Mouse (Mus musculus) left cerebral cortex, postnatal 14 days (tissue): Measurements from ENCODE around the gene Kirrel3. TPM values are rescaled to one million over a fixed set of nuclear protein-coding genes. Genes with fewer than 3 reads are reported as not detected.

Experiments used
- DNase-seq, 2 experiments: peaks; one replicate each; pipeline ENCODE4 v3.0.0; 2021 to 2022; ENCODE audit warnings: low spot score in 2 of 2, mixed read lengths in 1 of 2
- intact Hi-C: fragments of 180-260 bp; cut with DNase I; formaldehyde crosslinking; loops from one replicate; pipeline ENCODE4 v1.15.1; 2025
- total RNA-seq, 2 experiments: library from RNA; stranded (reverse); gene quantifications; 2 replicates each; pipeline ENCODE4 v1.2.3; 2021

Gene Kirrel3
- total RNA-seq, 2 experiments from 2014 or later, result 72.5 to 75.9 TPM

DNA sequence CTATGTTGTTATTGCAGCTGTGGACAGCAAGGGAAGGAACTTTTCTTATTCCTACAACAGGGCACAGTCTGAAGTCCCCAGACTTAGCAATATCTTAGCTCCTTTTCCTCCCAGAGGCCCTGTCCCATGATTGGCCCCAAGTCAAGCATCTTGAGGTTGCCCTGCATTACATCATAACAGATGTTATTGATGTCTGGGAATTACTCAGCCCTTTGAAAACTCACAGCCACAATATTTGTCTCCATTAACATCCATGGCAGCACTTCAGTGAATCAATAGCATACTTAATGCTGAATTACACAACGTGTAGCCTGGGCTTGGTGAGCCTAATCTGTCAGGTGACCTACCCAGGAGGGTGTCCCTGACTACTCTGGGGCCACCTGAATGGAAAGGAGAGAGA, 360.7 kb downstream of the Kirrel3 start:
- intact Hi-C loops, result no loop called here
- DNase-seq, result no peak

- intact Hi-C loops, result no loop called here
- DNase-seq, result peak; percentile 24 to 28
Observed at GRCm38 (mm10) chr9:34847664-34848063, 362.0 kb downstream of the Kirrel3 start.

- intact Hi-C loops, result no loop called here
- no peak for DNase-seq
Observed at GRCm38 (mm10) chr9:34851136-34851535, 365.4 kb downstream of the Kirrel3 start.

DNA sequence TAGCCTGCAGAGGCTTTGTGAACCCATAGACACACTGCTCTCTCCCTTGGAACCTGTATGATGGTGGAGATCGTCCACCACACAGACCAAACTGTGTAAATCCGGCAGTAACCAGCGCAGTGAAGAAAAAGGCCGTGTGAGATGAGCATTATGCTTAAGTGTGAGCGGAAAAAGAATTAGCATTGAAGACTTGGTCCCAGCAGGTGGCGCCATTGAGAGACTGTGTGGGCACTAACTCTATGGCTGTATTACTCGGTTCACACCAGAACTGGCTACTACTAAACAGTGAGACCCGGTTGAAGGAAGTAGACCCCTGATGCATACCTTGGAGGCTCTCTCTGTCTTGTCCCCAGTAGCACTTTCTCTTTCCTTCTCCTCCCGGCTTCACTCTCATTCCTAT, 371.9 kb downstream of the Kirrel3 start:
- DNase-seq, result no peak
- intact Hi-C loops, result no loop called here

DNA sequence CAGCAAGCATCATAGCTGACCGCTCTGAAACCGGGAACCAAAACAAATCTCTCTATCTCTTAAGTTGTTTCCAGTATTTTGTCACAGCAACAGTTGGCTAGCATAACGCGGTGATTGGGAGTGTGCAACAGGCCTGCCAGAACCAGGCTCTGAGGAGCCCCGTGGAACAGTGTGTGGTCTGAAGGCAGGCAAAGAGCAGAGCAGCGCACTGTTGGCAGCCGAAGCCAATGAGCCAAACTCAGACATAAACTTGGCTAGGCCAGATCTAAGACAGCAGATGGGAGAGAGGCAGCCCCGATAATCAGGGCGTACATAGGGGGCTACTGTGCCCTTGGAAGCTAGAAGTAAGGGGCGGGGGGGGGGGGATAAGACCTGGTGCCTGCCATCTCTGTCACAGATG, 372.4 kb downstream of the Kirrel3 start:
- intact Hi-C loops, result no loop called here
- DNase-seq, result no peak

DNA sequence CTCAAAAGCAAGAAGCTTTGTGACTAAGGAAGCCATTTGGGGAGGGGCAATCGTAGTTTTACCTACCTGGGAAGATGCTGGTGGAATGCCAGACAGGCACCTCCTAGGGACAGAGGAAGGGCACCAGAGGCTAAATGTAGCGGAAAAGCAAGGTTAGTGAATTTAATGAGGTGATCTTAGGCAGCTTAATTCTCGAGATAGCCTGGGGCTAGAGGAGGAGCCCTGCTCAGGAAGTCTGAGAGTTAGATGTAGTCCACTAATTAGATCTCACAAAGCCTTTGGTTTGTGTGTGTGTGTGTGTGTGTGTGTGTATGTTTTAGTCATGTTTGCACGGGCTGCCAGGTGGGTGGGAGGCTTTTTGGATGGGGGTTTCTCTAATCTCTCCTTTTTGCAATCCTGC, 375.2 kb downstream of the Kirrel3 start:
- intact Hi-C loops, result loop anchor here (5.0 kb wide), 1 partner anchor 364 kb away; no protein-coding TSS in a partner anchor
- DNase-seq, result no peak

DNA sequence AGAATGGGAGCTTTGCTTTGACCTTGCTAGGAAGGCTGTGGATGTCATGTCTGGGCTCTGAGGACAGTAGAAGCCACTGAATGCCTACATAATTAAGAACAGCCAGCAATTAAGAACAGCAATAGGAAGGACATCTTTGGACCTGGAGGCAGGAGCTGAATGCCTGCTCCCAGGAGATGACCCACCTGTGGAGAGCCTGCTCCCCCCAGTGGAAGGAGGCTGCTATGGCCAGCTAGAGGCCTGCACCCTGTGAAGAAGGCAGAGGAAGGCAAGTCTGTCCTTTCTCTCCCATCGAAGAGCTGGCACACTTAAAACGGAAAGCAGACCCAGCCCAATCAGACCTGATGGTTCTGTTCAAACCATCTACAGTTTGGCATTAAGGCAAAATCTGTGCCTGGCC, 376.1 kb downstream of the Kirrel3 start:
- intact Hi-C loops, result loop anchor here (5.0 kb wide), 1 partner anchor 364 kb away; no protein-coding TSS in a partner anchor
- DNase-seq, result peak; percentile 49 to 71

DNA sequence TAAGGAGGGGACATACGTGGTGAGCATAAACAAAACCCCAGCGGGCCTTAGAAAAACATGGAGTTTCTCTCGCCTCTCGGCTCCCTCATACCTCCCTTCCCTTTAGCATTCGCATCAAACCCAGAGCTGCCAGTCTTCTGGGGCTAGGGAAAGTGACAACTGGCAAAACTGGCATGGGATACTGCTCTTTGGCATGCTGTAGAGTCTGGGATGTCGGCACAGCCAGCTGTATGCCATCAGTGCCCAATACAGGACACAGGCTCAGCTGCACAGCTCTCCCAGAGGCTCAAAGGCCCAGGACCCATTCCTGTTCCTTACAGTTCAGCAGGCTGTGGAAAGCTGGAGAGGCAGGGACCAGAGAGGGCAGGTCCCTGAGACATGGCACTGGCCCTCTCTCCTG, 379.9 kb downstream of the Kirrel3 start:
- intact Hi-C loops, result no loop called here
- no peak for DNase-seq

- intact Hi-C loops, result no loop called here
- DNase-seq, result no peak
Observed at GRCm38 (mm10) chr9:34871316-34871966, 385.7 kb downstream of the Kirrel3 start.

DNA sequence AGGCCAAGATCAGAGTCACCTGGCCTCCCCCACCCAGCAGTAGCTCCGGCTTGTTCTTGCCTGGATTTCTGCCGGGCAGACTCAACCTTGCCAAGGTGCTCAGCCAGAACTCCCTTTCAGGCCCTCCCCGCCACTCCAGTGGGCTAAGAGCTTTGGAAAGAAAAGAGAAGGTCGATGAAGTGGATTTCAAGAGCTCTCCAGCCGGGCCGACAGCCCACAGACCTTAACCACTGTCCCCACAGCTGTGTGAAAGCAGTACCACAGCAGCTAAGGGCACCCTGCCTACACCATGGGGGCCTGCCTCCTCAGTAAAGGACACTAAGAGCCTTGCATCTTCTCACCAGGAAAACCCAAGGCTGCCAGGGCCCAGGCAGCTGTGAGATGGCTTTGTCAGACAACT, 389.5 kb downstream of the Kirrel3 start:
- intact Hi-C loops, result no loop called here

DNA sequence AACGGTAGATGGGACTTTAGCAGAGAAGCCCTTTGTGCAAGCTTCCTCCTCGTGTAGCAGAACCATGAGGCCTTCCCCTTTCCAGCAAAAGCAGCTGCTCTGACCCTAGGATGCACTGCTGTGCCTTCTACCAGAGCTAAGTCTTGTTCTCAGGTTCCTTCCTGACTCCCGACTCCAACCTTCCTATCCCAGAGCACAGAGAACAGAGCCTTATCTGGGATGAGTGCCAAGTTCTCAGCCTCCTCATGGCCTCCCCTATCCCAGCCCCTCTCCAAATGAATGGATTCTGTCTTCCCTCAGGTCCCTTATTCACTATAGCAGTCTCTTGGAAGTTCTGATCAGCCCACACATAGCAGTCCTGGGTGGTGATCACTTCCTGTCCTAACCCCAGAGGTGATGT, 391.5 kb downstream of the Kirrel3 start:
- intact Hi-C loops, result no loop called here
- no peak for DNase-seq

More for the DNA sequence above, 389.5 kb downstream of the Kirrel3 start:
- no peak for DNase-seq

GRCm38 (mm10) chr9:34877799-34878198, 392.1 kb downstream of the Kirrel3 start:
- intact Hi-C loops, result no loop called here

GRCm38 (mm10) chr9:34881750-34882149, 396.1 kb downstream of the Kirrel3 start:
- intact Hi-C loops, result loop anchor here (10.0 kb wide), 1 partner anchor 133 kb away; no protein-coding TSS in a partner anchor

More at GRCm38 (mm10) chr9:34877799-34878198, 392.1 kb downstream of the Kirrel3 start:
- DNase-seq, result no peak

DNA sequence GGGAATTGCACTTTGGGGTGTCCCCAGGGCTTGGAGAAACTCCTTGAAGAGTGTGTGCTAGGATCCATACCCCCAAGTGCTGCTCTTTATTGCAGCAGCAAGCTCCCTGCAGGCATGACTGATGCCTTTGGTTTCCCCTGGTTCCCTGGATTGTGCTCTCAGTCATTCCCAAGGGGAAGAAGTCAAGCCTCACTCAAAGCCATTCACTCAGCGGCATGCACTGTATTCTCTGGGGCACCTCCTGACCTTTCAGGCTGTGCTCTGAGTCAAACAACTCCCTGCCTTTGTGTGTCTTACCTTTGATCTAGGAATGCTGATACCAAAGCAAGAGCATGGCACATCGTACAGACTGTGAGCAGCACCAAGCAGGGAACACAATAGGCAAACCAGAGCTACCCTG, 396.5 kb downstream of the Kirrel3 start:
- no peak for DNase-seq
- intact Hi-C loops, result loop anchor here (10.0 kb wide), 1 partner anchor 133 kb away; no protein-coding TSS in a partner anchor

More at GRCm38 (mm10) chr9:34881750-34882149, 396.1 kb downstream of the Kirrel3 start:
- DNase-seq, result peak in 1 of 2 experiments; percentile 33

DNA sequence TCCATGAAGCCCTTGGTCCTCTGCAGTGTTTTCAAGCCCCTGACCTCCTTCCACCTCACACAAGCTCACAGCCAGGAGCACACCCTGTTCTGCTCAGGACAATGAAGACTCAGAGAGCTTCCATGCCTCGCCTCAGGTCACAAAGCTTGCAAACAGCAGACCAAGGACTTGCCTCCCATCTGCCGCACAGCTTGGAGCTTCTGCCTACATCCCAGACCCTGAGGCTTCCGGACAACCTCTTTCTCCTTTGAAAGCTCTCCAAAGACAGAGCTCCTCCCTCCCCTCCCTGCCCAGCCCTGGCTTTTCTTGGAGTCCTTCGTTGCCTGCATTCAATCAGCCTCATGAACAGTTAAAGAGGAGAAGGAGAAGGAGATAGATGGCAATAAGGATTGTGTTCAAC, 397.4 kb downstream of the Kirrel3 start:
- no peak for DNase-seq
- intact Hi-C loops, result loop anchor here (10.0 kb wide), 1 partner anchor 132 kb away; no protein-coding TSS in a partner anchor

DNA sequence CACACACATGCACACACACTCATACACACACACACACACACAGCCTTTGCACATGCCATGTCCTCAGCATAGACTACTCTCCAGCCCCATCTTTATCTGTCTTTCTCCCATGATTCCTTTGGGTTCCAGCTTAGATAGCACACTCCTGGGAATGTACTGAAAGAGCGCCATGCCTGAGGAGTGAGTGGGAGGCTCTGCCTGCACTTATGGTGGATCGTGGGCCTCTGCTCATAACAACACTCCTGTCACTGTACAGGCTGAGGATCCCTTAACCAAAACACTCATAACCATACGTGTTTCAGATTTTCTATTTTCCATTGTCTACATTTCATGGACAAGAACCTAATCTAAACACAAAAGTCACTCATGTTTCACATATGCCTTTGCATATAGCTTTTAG, 398.6 kb downstream of the Kirrel3 start:
- intact Hi-C loops, result loop anchor here (10.0 kb wide), 1 partner anchor 130 kb away; no protein-coding TSS in a partner anchor
- no peak for DNase-seq

- intact Hi-C loops, result loop anchor here (10.0 kb wide), 1 partner anchor 130 kb away; no protein-coding TSS in a partner anchor
- no peak for DNase-seq
Observed at GRCm38 (mm10) chr9:34884942-34885341, 399.2 kb downstream of the Kirrel3 start.

- intact Hi-C loops, result loop anchor here (10.0 kb wide), 1 partner anchor 128 kb away; no protein-coding TSS in a partner anchor
- no peak for DNase-seq
Observed at GRCm38 (mm10) chr9:34886746-34887145, 401.1 kb downstream of the Kirrel3 start.

- intact Hi-C loops, result loop anchor here (10.0 kb wide), 1 partner anchor 128 kb away; no protein-coding TSS in a partner anchor
- no peak for DNase-seq
Observed at GRCm38 (mm10) chr9:34887196-34887595, 401.5 kb downstream of the Kirrel3 start.

- no peak for DNase-seq
- intact Hi-C loops, result loop anchor here (10.0 kb wide), 1 partner anchor 127 kb away; no protein-coding TSS in a partner anchor
Observed at GRCm38 (mm10) chr9:34888298-34888697, 402.6 kb downstream of the Kirrel3 start.

- no peak for DNase-seq
- intact Hi-C loops, result no loop called here
Observed at GRCm38 (mm10) chr9:34901216-34901615, 415.5 kb downstream of the Kirrel3 start.
